Mouse (Mus musculus): ENCODE data around the gene Ntn1.

GRCm38 (mm10) chr11:68313065-68313464 is 87.6 kb downstream of the Ntn1 start:
- no peak for TF ChIP-seq POLR2A (IDR thresholded peaks at IDR 0.05; ENCODE audit: low read depth, low read length)
- TF ChIP-seq CTCF (IDR thresholded peaks at IDR 0.05; ENCODE audit: borderline replicate concordance, insufficient read depth, low read length) = no peak

Data from embryonic fibroblast, embryonic 13.5 days (primary cell).